Mouse (Mus musculus): ENCODE measurements at regions not wholly inside any gene's neighbourhood (a gene's known extent, or its start where the extent isn't known, plus 50 kb on each side); places are given as distances from the start of the nearest gene placed in this dataset.

DNA sequence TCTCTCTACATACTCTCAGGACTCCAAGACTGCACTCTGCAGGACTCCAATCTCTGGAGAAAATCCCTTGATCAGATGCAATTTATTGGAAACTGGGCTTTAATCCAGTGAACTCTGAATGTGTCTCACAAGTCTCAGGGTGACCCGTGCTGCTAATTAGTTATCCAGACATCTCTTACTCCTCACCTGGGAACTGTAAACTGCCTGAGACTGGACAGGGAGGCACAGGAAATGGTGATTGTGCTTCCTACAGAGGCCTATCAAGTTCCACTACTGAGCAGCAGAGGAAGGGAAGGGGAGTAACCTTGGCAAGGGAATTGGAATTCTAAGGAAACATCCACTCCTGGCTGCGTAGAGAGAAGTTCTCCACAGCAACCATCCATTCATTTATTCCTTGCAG is 228.0 kb upstream of the Sgcd start:
- Histone ChIP-seq H3K4me1 (ENCODE audit: control insufficient read depth, insufficient read depth, low read length) (no peaks in the 10 kb centered on the region), H3K27ac (ENCODE audit: insufficient read depth, low read length) (no peak overlapping the region), H3K4me3 (ENCODE audit: insufficient read depth, low read length) (no peak overlapping the region)
- TF ChIP-seq POLR2A (IDR thresholded peaks at IDR 0.05; ENCODE audit: extremely low read depth, insufficient read depth, low read length) (no peak), CTCF (IDR thresholded peaks at IDR 0.05; ENCODE audit: extremely low read depth, insufficient read depth, low read length) (no peak)

DNA sequence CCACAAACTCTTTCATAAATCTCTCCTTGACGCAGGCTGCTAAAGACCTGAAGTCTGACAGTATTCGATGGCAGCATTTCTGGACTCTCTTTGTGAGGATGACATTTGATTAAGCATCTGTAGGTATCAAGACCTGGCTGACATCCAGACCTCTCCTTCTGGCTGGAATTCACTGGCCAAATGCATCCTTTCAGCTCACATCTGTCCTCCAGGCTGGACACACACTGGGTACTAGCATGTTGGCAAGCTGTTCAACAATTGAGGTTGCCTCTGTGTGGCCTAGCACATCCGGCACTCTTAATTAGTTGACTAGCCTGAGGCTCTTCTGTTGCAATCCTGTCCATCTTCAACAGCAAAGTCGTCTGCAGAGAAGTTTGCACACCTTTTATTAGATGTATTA is 197.8 kb upstream of the Sgcd start:
- no peak overlapping the region for H3K4me3 ChIP-seq (ENCODE audit: insufficient read depth, low read length)
- TF ChIP-seq CTCF (IDR thresholded peaks at IDR 0.05; ENCODE audit: extremely low read depth, insufficient read depth, low read length), result no peak
- TF ChIP-seq POLR2A (IDR thresholded peaks at IDR 0.05; ENCODE audit: extremely low read depth, insufficient read depth, low read length), result no peak
- H3K4me1 ChIP-seq (ENCODE audit: control insufficient read depth, insufficient read depth, low read length), result no peaks in the 10 kb centered on the region
- H3K27ac ChIP-seq (ENCODE audit: insufficient read depth, low read length), result no peak overlapping the region

DNA sequence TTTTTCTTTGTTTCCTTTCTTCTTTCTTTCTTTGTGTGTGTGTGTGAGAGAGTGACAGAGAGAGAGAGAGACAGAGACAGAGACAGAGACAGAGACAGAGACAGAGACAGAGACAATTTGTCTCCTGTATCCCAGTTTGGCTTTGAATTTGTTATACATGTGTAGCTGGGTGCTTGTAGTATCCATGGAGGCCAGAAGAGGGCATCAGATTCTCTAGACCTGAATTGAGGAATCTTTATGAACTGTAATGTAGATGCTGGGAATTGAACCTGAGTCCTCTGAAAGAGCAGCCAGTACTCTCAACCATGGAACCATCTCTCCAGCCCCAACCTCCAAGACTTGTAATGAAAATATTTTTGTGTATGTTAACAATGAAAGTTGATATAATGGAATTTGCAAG is 190.2 kb upstream of the Sgcd start:
- Histone ChIP-seq H3K27ac (ENCODE audit: insufficient read depth, low read length) (no peak overlapping the region), H3K4me3 (ENCODE audit: insufficient read depth, low read length) (no peak overlapping the region), H3K4me1 (ENCODE audit: control insufficient read depth, insufficient read depth, low read length) (no peaks in the 10 kb centered on the region)
- no peak for TF ChIP-seq POLR2A (IDR thresholded peaks at IDR 0.05; ENCODE audit: extremely low read depth, insufficient read depth, low read length)
- TF ChIP-seq CTCF (IDR thresholded peaks at IDR 0.05; ENCODE audit: extremely low read depth, insufficient read depth, low read length), result no peak

DNA sequence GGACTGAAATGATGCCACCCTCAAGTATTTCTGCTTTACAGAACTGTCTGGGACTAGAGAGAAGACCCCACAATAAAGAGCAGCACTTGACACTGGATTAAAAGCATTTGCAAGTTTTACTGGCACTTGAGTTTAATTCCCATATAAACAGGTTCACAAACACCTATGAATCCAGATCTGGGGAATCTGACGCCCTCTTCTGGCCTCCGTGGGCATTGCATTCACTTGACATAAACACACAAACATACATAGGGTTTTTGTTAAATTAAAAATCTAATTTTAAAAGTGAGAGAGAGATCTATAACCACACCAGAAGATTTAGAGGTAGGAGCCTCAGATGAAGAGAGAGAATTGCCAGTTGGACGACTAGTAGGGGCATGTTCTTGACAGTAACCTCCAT is 189.4 kb upstream of the Sgcd start:
- no peaks in the 10 kb centered on the region for H3K4me1 ChIP-seq (ENCODE audit: control insufficient read depth, insufficient read depth, low read length)
- H3K4me3 ChIP-seq (ENCODE audit: insufficient read depth, low read length), result no peak overlapping the region
- H3K27ac ChIP-seq (ENCODE audit: insufficient read depth, low read length), result no peak overlapping the region
- no peak for TF ChIP-seq CTCF (IDR thresholded peaks at IDR 0.05; ENCODE audit: extremely low read depth, insufficient read depth, low read length)
- TF ChIP-seq POLR2A (IDR thresholded peaks at IDR 0.05; ENCODE audit: extremely low read depth, insufficient read depth, low read length), result no peak

DNA sequence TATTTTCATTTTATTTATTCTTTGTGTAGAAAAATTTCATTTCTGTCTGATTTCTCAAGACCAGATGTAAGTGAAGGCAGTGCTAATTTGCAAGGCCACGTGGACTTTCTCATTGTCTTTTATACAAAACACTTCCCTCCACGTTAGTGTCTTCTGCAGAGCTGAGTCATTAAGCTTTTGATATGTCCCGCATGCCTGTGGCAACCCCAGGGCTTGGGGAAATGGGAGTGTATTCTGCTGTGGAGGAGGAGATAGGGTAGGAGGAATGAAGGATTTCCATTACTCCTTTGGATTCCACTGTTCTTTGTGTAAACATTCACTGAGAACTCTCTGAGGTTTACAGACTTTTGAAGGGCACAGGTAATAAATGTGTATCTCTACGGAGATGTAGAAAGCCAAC is 187.7 kb upstream of the Sgcd start:
- Histone ChIP-seq H3K4me1 (ENCODE audit: control insufficient read depth, insufficient read depth, low read length) (no peaks in the 10 kb centered on the region), H3K27ac (ENCODE audit: insufficient read depth, low read length) (no peak overlapping the region)
- TF ChIP-seq POLR2A (IDR thresholded peaks at IDR 0.05; ENCODE audit: extremely low read depth, insufficient read depth, low read length) (no peak), CTCF (IDR thresholded peaks at IDR 0.05; ENCODE audit: extremely low read depth, insufficient read depth, low read length) (no peak)

DNA sequence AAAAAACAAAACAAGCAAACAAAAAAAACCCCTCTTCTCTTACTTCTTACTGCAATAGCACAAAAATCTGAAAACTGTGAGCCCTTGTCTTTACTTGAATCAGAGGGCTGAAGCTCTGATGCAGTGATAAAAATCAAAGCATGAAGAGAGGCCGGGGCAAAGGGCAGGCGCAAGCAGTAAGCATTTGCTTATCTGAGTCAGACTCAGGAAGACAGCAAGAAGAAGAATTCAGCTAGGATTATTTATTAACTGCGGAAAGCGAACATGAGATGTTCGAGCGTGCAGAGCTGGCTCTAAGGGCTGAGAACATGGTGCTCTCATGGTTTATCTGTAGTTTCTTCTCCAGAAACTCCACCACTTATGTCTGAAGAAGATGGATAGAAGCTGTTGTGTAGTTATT is 163.4 kb upstream of the Sgcd start:
- Histone ChIP-seq H3K27ac (ENCODE audit: insufficient read depth, low read length) (no peak overlapping the region), H3K4me1 (ENCODE audit: control insufficient read depth, insufficient read depth, low read length) (no peaks in the 10 kb centered on the region), H3K4me3 (ENCODE audit: insufficient read depth, low read length) (no peak overlapping the region)
- TF ChIP-seq POLR2A (IDR thresholded peaks at IDR 0.05; ENCODE audit: extremely low read depth, insufficient read depth, low read length) (no peak), CTCF (IDR thresholded peaks at IDR 0.05; ENCODE audit: extremely low read depth, insufficient read depth, low read length) (no peak)

More for the DNA sequence above, 187.7 kb upstream of the Sgcd start:
- no peak overlapping the region for H3K4me3 ChIP-seq (ENCODE audit: insufficient read depth, low read length)

DNA sequence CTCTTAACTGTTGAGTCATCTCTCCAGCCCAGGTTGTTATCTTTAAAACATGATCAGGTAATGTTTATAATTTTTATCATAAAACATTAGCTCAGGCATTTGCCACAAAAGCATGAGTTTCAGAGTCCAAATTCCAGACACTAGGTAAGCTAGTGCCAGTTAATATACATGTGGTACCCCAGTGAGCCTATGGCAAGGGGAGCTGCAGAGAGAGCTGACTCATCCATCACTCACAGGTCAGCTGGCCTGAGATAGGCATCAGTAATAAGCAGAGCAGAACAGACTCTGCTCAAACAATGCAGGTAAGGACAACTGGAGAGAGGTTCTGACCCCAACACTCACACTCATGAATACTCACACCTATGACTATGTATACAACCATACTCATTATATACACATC is 144.6 kb upstream of the Sgcd start:
- no peaks in the 10 kb centered on the region for H3K4me1 ChIP-seq (ENCODE audit: control insufficient read depth, insufficient read depth, low read length)
- no peak overlapping the region for H3K4me3 ChIP-seq (ENCODE audit: insufficient read depth, low read length)
- no peak overlapping the region for H3K27ac ChIP-seq (ENCODE audit: insufficient read depth, low read length)
- TF ChIP-seq POLR2A (IDR thresholded peaks at IDR 0.05; ENCODE audit: extremely low read depth, insufficient read depth, low read length), result no peak
- no peak for TF ChIP-seq CTCF (IDR thresholded peaks at IDR 0.05; ENCODE audit: extremely low read depth, insufficient read depth, low read length)

DNA sequence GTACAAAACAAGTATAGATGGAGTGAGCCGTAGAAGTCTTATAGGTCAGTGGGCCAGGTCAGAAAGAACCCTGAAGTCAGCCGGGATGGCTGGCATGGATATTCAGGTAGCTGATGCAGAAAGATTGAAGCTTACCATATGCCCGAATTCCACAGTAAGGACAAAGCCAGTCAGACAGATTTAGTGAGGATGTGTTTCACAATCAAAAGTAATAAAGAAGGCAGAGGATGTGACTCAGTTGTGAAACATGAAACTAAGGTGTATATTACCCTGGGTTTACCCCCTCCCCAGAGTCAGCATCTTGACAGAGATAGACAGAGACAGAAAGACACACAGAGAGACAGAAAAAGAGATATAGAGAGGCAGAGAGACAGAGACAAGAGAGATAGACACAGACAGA is 109.3 kb upstream of the Sgcd start:
- no peak for TF ChIP-seq CTCF (IDR thresholded peaks at IDR 0.05; ENCODE audit: extremely low read depth, insufficient read depth, low read length)
- no peaks in the 10 kb centered on the region for H3K4me1 ChIP-seq (ENCODE audit: control insufficient read depth, insufficient read depth, low read length)
- no peak overlapping the region for H3K27ac ChIP-seq (ENCODE audit: insufficient read depth, low read length)
- H3K4me3 ChIP-seq (ENCODE audit: insufficient read depth, low read length), result no peak overlapping the region

DNA sequence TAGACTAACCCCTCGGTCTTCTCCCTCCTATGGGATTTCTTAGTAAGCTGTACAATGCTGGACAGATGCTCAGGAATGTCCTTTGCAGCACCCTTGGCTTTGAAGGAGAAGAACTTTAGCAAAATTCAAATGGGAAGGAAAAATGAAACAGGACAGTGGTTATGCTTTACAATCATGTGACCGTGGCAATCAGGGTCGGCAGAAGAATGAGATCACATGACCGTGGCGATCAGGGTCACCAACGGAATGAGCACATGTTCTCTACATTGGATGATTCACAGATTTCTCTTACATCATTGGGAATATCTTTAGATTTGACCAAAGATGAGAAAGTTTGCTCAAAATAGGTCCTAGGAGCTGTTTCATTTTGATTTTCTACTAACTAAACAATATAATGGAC is 108.7 kb upstream of the Sgcd start:
- no peak overlapping the region for H3K27ac ChIP-seq (ENCODE audit: insufficient read depth, low read length)
- TF ChIP-seq CTCF (IDR thresholded peaks at IDR 0.05; ENCODE audit: extremely low read depth, insufficient read depth, low read length) (no peak), POLR2A (IDR thresholded peaks at IDR 0.05; ENCODE audit: extremely low read depth, insufficient read depth, low read length) (no peak)
- H3K4me3 ChIP-seq (ENCODE audit: insufficient read depth, low read length), result no peak overlapping the region
- no peaks in the 10 kb centered on the region for H3K4me1 ChIP-seq (ENCODE audit: control insufficient read depth, insufficient read depth, low read length)

DNA sequence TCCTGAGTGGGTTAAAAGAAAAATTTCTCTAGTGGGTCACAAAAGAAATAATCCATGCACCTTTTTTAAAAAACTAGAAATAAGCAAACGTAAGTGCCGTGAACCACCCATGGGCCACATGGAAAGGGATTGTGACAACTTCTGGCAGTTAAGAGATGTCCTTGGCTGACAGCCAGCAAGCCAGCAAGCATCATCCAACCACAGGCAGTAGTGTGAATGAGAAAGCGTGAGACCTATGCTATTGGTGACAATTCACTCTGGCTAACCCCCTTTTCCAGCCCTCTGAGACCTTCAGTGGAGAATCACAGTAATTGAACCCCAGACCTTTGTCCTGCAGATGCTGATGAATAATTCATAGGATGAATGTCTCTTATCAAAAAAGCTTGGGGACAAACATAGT is 78.3 kb upstream of the Sgcd start:
- Histone ChIP-seq H3K4me3 (ENCODE audit: insufficient read depth, low read length) (no peak overlapping the region), H3K27ac (ENCODE audit: insufficient read depth, low read length) (no peak overlapping the region), H3K4me1 (ENCODE audit: control insufficient read depth, insufficient read depth, low read length) (no peaks in the 10 kb centered on the region)
- TF ChIP-seq CTCF (IDR thresholded peaks at IDR 0.05; ENCODE audit: extremely low read depth, insufficient read depth, low read length), result no peak
- TF ChIP-seq POLR2A (IDR thresholded peaks at IDR 0.05; ENCODE audit: extremely low read depth, insufficient read depth, low read length), result no peak

DNA sequence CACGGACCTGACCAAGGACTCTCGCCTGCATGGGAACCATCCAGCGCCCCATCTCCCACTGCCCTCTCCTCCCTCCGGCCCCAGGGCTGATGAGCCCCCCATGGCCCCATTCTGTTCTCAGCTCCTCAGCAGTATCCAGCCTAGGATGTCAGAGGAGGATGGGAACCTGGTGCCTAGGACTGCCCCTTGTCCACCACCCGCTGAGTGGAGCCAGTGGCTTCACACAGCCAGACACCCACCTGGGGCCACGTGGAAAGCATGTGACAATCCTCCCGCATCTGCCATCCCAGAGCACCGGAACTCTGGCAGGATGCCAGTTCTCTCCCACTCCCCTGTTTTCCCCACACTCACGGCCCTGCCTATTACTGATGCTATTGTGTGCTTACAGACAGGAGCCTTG is 75.0 kb upstream of the Sgcd start:
- Histone ChIP-seq H3K27ac (ENCODE audit: insufficient read depth, low read length) (no peak overlapping the region), H3K4me3 (ENCODE audit: insufficient read depth, low read length) (no peak overlapping the region), H3K4me1 (ENCODE audit: control insufficient read depth, insufficient read depth, low read length) (no peaks in the 10 kb centered on the region)
- no peak for TF ChIP-seq POLR2A (IDR thresholded peaks at IDR 0.05; ENCODE audit: extremely low read depth, insufficient read depth, low read length)
- no peak for TF ChIP-seq CTCF (IDR thresholded peaks at IDR 0.05; ENCODE audit: extremely low read depth, insufficient read depth, low read length)

Data from cortical plate, adult 2 months (tissue).